Mouse (Mus musculus) MEL (cell line): ENCODE measurements around the gene Cort. TPM values are rescaled to one million over a fixed set of nuclear protein-coding genes. Genes with fewer than 3 reads are reported as not detected.
A peak's percentile ranks its signal among the peaks of the same experiment; 100 is the strongest.
"Not testable (repeated sequence)": the region's sequence is repeated elsewhere in the genome, so short reads cannot be mapped to it uniquely, and the experiment has no call there.

Experiments
- DNase-seq: peaks from one replicate; pipeline ENCODE4 v3.0.0; 2011; ENCODE audit warnings: low read depth, low spot score
- H3K27ac ChIP-seq: 2 replicates; pipeline ENCODE4 v1.5.1; 2012; ENCODE audit warnings: low read depth, mild to moderate bottlenecking, control low read depth, low read length, moderate library complexity; ENCODE audit not compliant: control insufficient read depth
- H3K27me3 ChIP-seq, 2 experiments: fragments of 150-350 bp in 1 of 2; sonication (generic) in 1 of 2; 2 replicates each; pipeline ENCODE4 v1.6.1; 2012; ENCODE audit warnings: low read length in 2 of 2, mild to moderate bottlenecking in 2 of 2, improper control_type of control experiment in 1 of 2, moderate library complexity in 1 of 2; ENCODE audit not compliant: insufficient read depth in 2 of 2, control insufficient read depth in 1 of 2
- H3K36me3 ChIP-seq, 2 experiments: 2 replicates each; pipeline ENCODE4 v1.6.1; 2012 to 2014; ENCODE audit warnings: low read length in 2 of 2, improper control_type of control experiment in 1 of 2, inconsistent platforms in 1 of 2, mild to moderate bottlenecking in 1 of 2; ENCODE audit not compliant: insufficient read depth in 2 of 2, control insufficient read depth in 1 of 2
- H3K4me1 ChIP-seq, 2 experiments: fragments of 150-350 bp in 1 of 2; sonication (generic) in 1 of 2; 2 replicates each; pipeline ENCODE4 v1.6.1; 2012; ENCODE audit warnings: low read length in 2 of 2, improper control_type of control experiment in 1 of 2, mild to moderate bottlenecking in 1 of 2; ENCODE audit not compliant: insufficient read depth in 2 of 2, control insufficient read depth in 1 of 2
- H3K4me3 ChIP-seq, 2 experiments: fragments of 150-350 bp in 1 of 2; sonication (generic) in 1 of 2; 2 replicates each; pipeline ENCODE4 v1.5.1; 2012; ENCODE audit warnings: low read depth in 2 of 2, low read length in 2 of 2, mild to moderate bottlenecking in 2 of 2, moderate library complexity in 2 of 2, control low read depth in 1 of 2, improper control_type of control experiment in 1 of 2; ENCODE audit not compliant: control insufficient read depth in 1 of 2, insufficient read depth in 1 of 2
- H3K79me2 ChIP-seq: 2 replicates; pipeline ENCODE4 v1.6.1; 2012; ENCODE audit warnings: mild to moderate bottlenecking, low read length, moderate library complexity; ENCODE audit not compliant: control insufficient read depth, poor library complexity, insufficient read depth
- H3K9ac ChIP-seq: 2 replicates; pipeline ENCODE4 v1.6.1; 2012; ENCODE audit warnings: low read depth, mild to moderate bottlenecking, control low read depth, low read length, moderate library complexity; ENCODE audit not compliant: control insufficient read depth, poor library complexity, severe bottlenecking
- H3K9me3 ChIP-seq: fragments of 150-350 bp; sonication (generic); replicated peaks from 2 replicates; pipeline ENCODE4 v1.6.1; 2012; ENCODE audit warnings: mild to moderate bottlenecking, low read length, improper control_type of control experiment, moderate library complexity; ENCODE audit not compliant: insufficient read depth
- BHLHE40 ChIP-seq: IDR thresholded peaks from 2 replicates; pipeline ENCODE4 v1.6.1; 2012; ENCODE audit warnings: low read depth, mild to moderate bottlenecking, inconsistent platforms, low read length, improper control_type of control experiment, borderline replicate concordance
- E2F4 ChIP-seq: IDR thresholded peaks from 2 replicates; pipeline ENCODE4 v1.6.1; 2011; ENCODE audit warnings: low read depth, low read length, improper control_type of control experiment, borderline replicate concordance
- EP300 ChIP-seq, 2 experiments: IDR thresholded peaks; 2 replicates each; pipeline ENCODE4 v1.6.1; 2011; ENCODE audit warnings: improper control_type of control experiment in 2 of 2, low read length in 2 of 2, low read depth in 1 of 2, mild to moderate bottlenecking in 1 of 2
- ETS1 ChIP-seq: IDR thresholded peaks from 2 replicates; pipeline ENCODE4 v1.6.1; 2012; ENCODE audit warnings: low read depth, mild to moderate bottlenecking, inconsistent platforms, low read length, improper control_type of control experiment, moderate library complexity
- HCFC1 ChIP-seq: IDR thresholded peaks from 2 replicates; pipeline ENCODE4 v1.6.1; 2012; ENCODE audit warnings: low read depth, mild to moderate bottlenecking, inconsistent platforms, low read length, improper control_type of control experiment, moderate library complexity
- MAX ChIP-seq: IDR thresholded peaks from 2 replicates; pipeline ENCODE4 v1.6.1; 2011; ENCODE audit warnings: low read length, improper control_type of control experiment
- MXI1 ChIP-seq: IDR thresholded peaks from 2 replicates; pipeline ENCODE4 v1.6.1; 2011; ENCODE audit warnings: mild to moderate bottlenecking, low read depth, low read length, improper control_type of control experiment
- MYC ChIP-seq: IDR thresholded peaks from 2 replicates; pipeline ENCODE4 v1.6.1; 2011; ENCODE audit warnings: low read depth, mild to moderate bottlenecking, low read length, improper control_type of control experiment, moderate library complexity
- NELFE ChIP-seq: IDR thresholded peaks from 2 replicates; pipeline ENCODE4 v1.6.1; 2011; ENCODE audit warnings: low read depth, low read length, improper control_type of control experiment
- NRF1 ChIP-seq: IDR thresholded peaks from 2 replicates; pipeline ENCODE4 v1.6.1; 2014; ENCODE audit warnings: low read depth, mild to moderate bottlenecking, inconsistent platforms, low read length, improper control_type of control experiment, moderate library complexity; ENCODE audit not compliant: poor library complexity, insufficient read depth, severe bottlenecking
- POLR2A ChIP-seq, 2 experiments: IDR thresholded peaks; 2 replicates each; pipeline ENCODE4 v1.6.1; 2011 to 2012; ENCODE audit warnings: low read length in 2 of 2, mild to moderate bottlenecking in 2 of 2, control low read depth in 1 of 2, improper control_type of control experiment in 1 of 2, low read depth in 1 of 2, moderate library complexity in 1 of 2; ENCODE audit not compliant: control insufficient read depth in 1 of 2, insufficient read depth in 1 of 2, poor library complexity in 1 of 2
- POLR2AphosphoS2 ChIP-seq: IDR thresholded peaks from 2 replicates; pipeline ENCODE4 v1.6.1; 2011; ENCODE audit warnings: low read length, improper control_type of control experiment
- POLR2AphosphoS5 ChIP-seq: IDR thresholded peaks from 2 replicates; pipeline ENCODE4 v1.6.1; 2012; ENCODE audit warnings: low read depth, borderline replicate concordance, mild to moderate bottlenecking, inconsistent platforms, low read length, moderate library complexity, mixed read lengths
- SIN3A ChIP-seq: IDR thresholded peaks from 2 replicates; pipeline ENCODE4 v1.6.1; 2012; ENCODE audit warnings: low read length, improper control_type of control experiment, inconsistent platforms
- TAL1 ChIP-seq: IDR thresholded peaks from 2 replicates; pipeline ENCODE4 v1.6.1; 2012; ENCODE audit warnings: mild to moderate bottlenecking, inconsistent platforms, low read length, moderate library complexity, mixed read lengths
- TBP ChIP-seq: IDR thresholded peaks from 2 replicates; pipeline ENCODE4 v1.8.0; 2011; ENCODE audit warnings: low read depth, low read length, improper control_type of control experiment
- TCF12 ChIP-seq: IDR thresholded peaks from 2 replicates; pipeline ENCODE4 v1.6.1; 2014; ENCODE audit warnings: low read depth, mild to moderate bottlenecking, inconsistent platforms, low read length, improper control_type of control experiment, moderate library complexity
- UBTF ChIP-seq: IDR thresholded peaks from 2 replicates; pipeline ENCODE4 v1.6.1; 2012; ENCODE audit warnings: low read depth, mild to moderate bottlenecking, inconsistent platforms, low read length, improper control_type of control experiment, moderate library complexity, borderline replicate concordance; ENCODE audit not compliant: insufficient read depth
- USF1 ChIP-seq: IDR thresholded peaks from 2 replicates; pipeline ENCODE4 v1.6.1; 2014; ENCODE audit warnings: low read depth, mild to moderate bottlenecking, inconsistent platforms, low read length, improper control_type of control experiment, moderate library complexity
- USF2 ChIP-seq, 2 experiments: IDR thresholded peaks; 2 replicates each; pipeline ENCODE4 v1.6.1; 2011 to 2012; ENCODE audit warnings: improper control_type of control experiment in 2 of 2, low read length in 2 of 2, borderline replicate concordance in 1 of 2, inconsistent platforms in 1 of 2, low read depth in 1 of 2, mild to moderate bottlenecking in 1 of 2; ENCODE audit not compliant: insufficient read depth in 1 of 2
- ZKSCAN1 ChIP-seq: IDR thresholded peaks from 2 replicates; pipeline ENCODE4 v1.6.1; 2012; ENCODE audit warnings: low read depth, mild to moderate bottlenecking, inconsistent platforms, low read length, improper control_type of control experiment, moderate library complexity
- polyA plus RNA-seq, 2 experiments: library from polyadenylated mRNA; stranded (reverse) in 1 of 2; unstranded in 1 of 2; fragments of >175 nt in 1 of 2; fragments of >200 nt in 1 of 2; gene quantifications; 2 replicates each; pipeline versions ENCODE4 v1.2.1 to v1.2.4; 2012; ENCODE audit warnings: low replicate concordance in 2 of 2, low read depth in 1 of 2; ENCODE audit not compliant: insufficient read length in 2 of 2, insufficient read depth in 1 of 2, missing spikeins in 1 of 2
- total RNA-seq: library from RNA; depleted of rRNA; stranded (reverse); fragments of 300-350 nt; gene quantifications from 2 replicates; pipeline ENCODE4 v1.2.3, GENCODE M21; 2012

Gene Cort
- total and polyA plus RNA-seq, 3 experiments = 0.39 to 2.0 TPM; not detected in 1

GRCm38 (mm10) chr4:149123432-149123831, 3.1 kb downstream of the Cort start:
- no peak for TF ChIP-seq UBTF
- no peak for TF ChIP-seq ETS1
- no peak for TF ChIP-seq POLR2AphosphoS5
- TF ChIP-seq TAL1 = no peak
- TF ChIP-seq POLR2A (IDR thresholded peaks at IDR 0.05; ENCODE audit: control insufficient read depth in 1 of 2, insufficient read depth in 1 of 2, low read depth in 1 of 2, low read length in 2 of 2, poor library complexity in 1 of 2) = no peak
- no peak for TF ChIP-seq BHLHE40
- TF ChIP-seq NRF1 = no peak
- no peak for TF ChIP-seq ZKSCAN1
- no peak for TF ChIP-seq E2F4
- no peak for TF ChIP-seq POLR2AphosphoS2
- no peak for DNase-seq
- H3K4me3 ChIP-seq = no peak overlapping the region

DNA sequence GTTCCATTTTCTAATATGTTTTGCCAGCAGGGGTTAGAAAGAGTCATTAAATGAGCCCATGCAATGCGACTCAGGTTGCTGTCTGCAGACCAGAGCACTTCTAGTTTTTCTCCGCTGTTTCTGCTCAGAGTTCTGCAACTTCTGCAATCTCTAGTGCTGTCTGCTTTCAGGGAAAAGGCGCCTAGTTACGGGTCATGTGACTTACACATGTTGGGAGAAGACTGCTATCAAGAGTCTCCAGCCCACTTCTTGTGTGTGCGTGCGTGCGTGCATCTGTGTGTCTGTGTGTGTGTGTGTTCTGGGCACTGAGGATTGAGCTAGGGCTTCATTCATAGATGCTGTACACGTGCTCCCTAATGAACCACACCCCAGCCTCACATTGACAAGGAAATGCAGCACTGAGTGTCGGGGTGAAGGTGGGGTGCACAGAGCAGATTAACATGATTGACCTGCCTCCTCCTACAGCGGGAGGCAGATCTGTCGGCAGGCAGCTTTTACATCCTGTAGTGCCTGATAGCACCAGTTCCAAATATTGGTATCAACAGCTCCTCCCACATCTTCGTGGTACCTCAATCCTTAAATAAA, 6.5 kb downstream of the Cort start:
- H3K36me3 ChIP-seq, H3K79me2 ChIP-seq, H3K9me3 ChIP-seq, H3K27me3 ChIP-seq, H3K4me1 ChIP-seq: not testable (repeated sequence)
- TF ChIP-seq POLR2A (IDR thresholded peaks at IDR 0.05; ENCODE audit: control insufficient read depth in 1 of 2, insufficient read depth in 1 of 2, low read depth in 1 of 2, low read length in 2 of 2, poor library complexity in 1 of 2) (peak in 1 of 2 experiments; percentile 35; a peak in 1 of 4 replicates), EP300 (IDR thresholded peaks at IDR 0.05; ENCODE audit: low read depth in 1 of 2, low read length in 2 of 2) (peak; percentile 11 to 25; a peak in 1 of 4 replicates), MXI1 (peak; percentile 92), HCFC1 (peak; percentile 71), TBP (peak; percentile 71), E2F4 (peak; percentile 39; the same call in 1 of the 2 replicates), USF1 (peak; percentile 91), TAL1 (peak; percentile 49), MYC (peak; percentile 85; the same call in 1 of the 2 replicates), USF2 (IDR thresholded peaks at IDR 0.05; ENCODE audit: borderline replicate concordance in 1 of 2, insufficient read depth in 1 of 2, low read depth in 1 of 2, low read length in 2 of 2) (peak; percentile 48 to 67; a peak in 2 of 4 replicates), TCF12 (peak; percentile 40; the same call in 1 of the 2 replicates), SIN3A (peak; percentile 93), MAX (peak; percentile 91), BHLHE40 (peak; percentile 46), NELFE (0 out of 2 replicates have a peak, but pooled peaks have one; percentile 17), ETS1 (peak; percentile 53), POLR2AphosphoS2 (peak; percentile 35; the same call in 1 of the 2 replicates)
- peak; percentile 89 for DNase-seq
- peak overlapping the region; percentile 66 for H3K27ac ChIP-seq
- H3K9ac ChIP-seq = peak overlapping the region; percentile 49
- H3K4me3 ChIP-seq = peak overlapping the region; percentile 23 to 24; a peak in 3 of 4 replicates

More at GRCm38 (mm10) chr4:149123432-149123831, 3.1 kb downstream of the Cort start:
- Histone ChIP-seq H3K4me1 (peaks cover 3 to 6% of the 10 kb centered on the region in 2 experiments; a peak in 3 of 4 replicates), H3K27ac (no peak overlapping the region), H3K9me3 (no peaks in the 10 kb centered on the region), H3K9ac (no peak overlapping the region), H3K79me2 (no peaks in the 10 kb centered on the region), H3K36me3 (peaks cover 0 to 5% of the 10 kb centered on the region in 2 experiments; a peak in 2 of 4 replicates), H3K27me3 (no peaks in the 10 kb centered on the region)
